9 mouse cellular contexts compared by ENCODE assay signal in the genomic region with DNA sequence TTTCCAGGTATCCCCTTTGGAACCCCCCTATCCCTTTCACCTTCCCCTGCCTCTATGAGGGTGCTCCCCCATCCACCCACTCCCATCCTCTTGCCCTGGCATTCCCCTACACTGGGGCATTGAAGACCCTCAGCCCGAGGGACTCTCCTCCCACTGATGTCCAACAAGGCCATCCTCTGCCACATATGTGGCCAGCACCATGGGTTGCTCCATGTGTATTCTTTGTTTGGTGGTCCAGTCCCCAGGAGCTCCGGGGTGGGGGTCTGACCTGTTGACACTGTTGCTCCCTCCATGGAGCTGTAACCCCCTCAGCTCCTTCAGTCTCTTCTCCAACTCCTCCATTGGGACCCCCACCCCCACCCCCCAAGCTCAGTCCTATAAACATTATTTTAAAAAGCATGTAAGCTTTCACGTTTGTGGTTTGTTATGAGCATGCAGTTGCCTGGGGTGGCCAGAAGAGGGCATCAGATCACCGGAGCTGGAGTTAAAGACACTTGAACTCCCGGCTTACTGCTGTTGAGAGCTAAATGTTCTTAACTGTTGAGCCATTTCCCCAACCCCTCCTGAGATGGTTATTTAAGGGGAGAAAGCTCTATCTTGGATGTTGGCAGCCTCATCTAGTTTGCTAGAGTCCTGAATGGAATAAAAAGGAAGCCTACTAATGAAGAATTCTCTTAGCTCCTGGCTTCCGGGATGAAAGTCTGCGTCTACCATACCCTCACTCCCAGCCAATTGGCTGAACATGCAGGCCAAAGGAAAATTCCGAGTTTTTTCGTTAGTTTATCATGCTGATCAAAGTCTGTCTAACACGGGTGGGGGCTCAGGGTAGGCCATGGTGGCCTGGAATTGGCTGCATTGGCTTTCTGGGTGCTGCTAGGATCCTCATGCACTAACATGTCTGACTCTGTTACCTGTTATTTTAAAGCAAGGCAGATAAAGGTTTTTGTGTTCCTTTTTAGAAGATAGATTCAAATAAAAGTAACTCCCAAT. TPM values are rescaled to one million over a fixed set of nuclear protein-coding genes. Genes with fewer than 3 reads are reported as not detected.
A peak's percentile ranks its signal among the peaks of the same experiment; 100 is the strongest.
DNase-seq lines count a peak whose midpoint lies in the region; ATAC-seq and TF ChIP-seq lines count a peak whose summit lies in the region.
"Had no signal": no experiment of that assay in that cellular context is flagged by ENCODE, and none has a peak within 500 bp of the region (broad histone marks: within the 10 kb centered on the region; RNA-seq: fewer than 3 reads in every experiment).

No protein-coding gene starts in this region.

- in situ Hi-C loops in Patski (cut with MboI; ENCODE audit: low pct_unique_long_range_greater_than_20kb): no loop called here

- CTCF ChIA-PET in Patski (lab: Charles Lee): interaction anchor here (0.8 to 2.1 kb wide), 20 partner anchors 9 to 748 kb away, joined by 3 to 11 read pairs (median 4); no protein-coding TSS in a partner anchor

- H3K27me3 ChIP-seq in Patski: peaks cover 10% of the 10 kb centered on the region
- H3K27me3 ChIP-seq: liver, embryonic 15.5 days had no signal

- peak; percentile 77 for TF ChIP-seq CTCF in Patski (IDR thresholded peaks at IDR 0.05)

- DNase-seq in gastrocnemius, adult 18-20 months (ENCODE audit: low spot score): peak; percentile 16
- no peak for DNase-seq in gastrocnemius, postnatal 4 days (ENCODE audit: low spot score in 2 of 2)
- peak; percentile 10 for DNase-seq in Patski (ENCODE audit: low read depth, low spot score)
- DNase-seq in cerebellum, postnatal 25 days: peak; percentile 71 to 80
- DNase-seq in kidney, postnatal 14 days: peak; percentile 45
- DNase-seq in lung, postnatal 4 days: peak; percentile 25 to 66
- peak; percentile 59 to 72 for DNase-seq in right cerebral cortex, postnatal 10 days (ENCODE audit: low spot score in 2 of 2)

- POLR2A ChIA-PET in Patski (lab: Charles Lee): interaction anchor here (0.6 kb wide), 1 partner anchor 361 kb away, joined by 3 read pairs; no protein-coding TSS in a partner anchor

- ATAC-seq in Patski: peak; percentile 69
- peak; percentile 92 for ATAC-seq in granulocyte monocyte progenitor cell, adult 5-6 weeks (replicated peaks; ENCODE audit: poor library complexity, severe bottlenecking)

RNA-seq across cellular contexts. Expression of a gene that starts 26.8 kb away (rescaled TPM):
- total RNA-seq in gastrocnemius, adult 18-20 months (2021): 1 to 10 TPM; 1.3 TPM
- 10 to 100 TPM in 1 of 2 experiments, 1 to 10 TPM in 1; 8.7 to 11.4 TPM for total RNA-seq in gastrocnemius, postnatal 4 days (2021)
- polyA plus RNA-seq in Patski (2021): 15.0 TPM
- total RNA-seq in granulocyte monocyte progenitor cell, adult 5-6 weeks (2014; fragmentation: Nextera tagmentation): 35.4 and 45.8 TPM in 2 replicates
- 20.0 and 29.3 TPM in 2 replicates for total RNA-seq in granulocyte monocyte progenitor cell, adult 5-6 weeks (2017)

Comparison
In these comparisons a context has a peak if more than half of its experiments do, and no peak if none do; other contexts are left out.
1. DNase-seq: peak in gastrocnemius, adult 18-20 months (single experiment), Patski (single experiment), cerebellum, postnatal 25 days (2 of 2), kidney, postnatal 14 days (single experiment), lung, postnatal 4 days (2 of 2) and right cerebral cortex, postnatal 10 days (2 of 2); none in gastrocnemius, postnatal 4 days (0 of 2).
2. RNA of a gene that starts 26.8 kb away (total RNA-seq): 20.0 to 45.8 TPM in granulocyte monocyte progenitor cell, adult 5-6 weeks and 8.7 to 11.4 TPM in gastrocnemius, postnatal 4 days; 1.3 TPM in gastrocnemius, adult 18-20 months; every median in the first group is over 4 times any median in the second.